Mouse (Mus musculus) G1E (cell line): ENCODE measurements at regions not wholly inside any gene's neighbourhood (a gene's known extent, or its start where the extent isn't known, plus 50 kb on each side); places are given as distances from the start of the nearest gene placed in this dataset.

Source experiments
- CTCF ChIP-seq: IDR thresholded peaks from 2 replicates; pipeline ENCODE4 v1.5.1; 2012; ENCODE audit warnings: low read depth, low read length, inconsistent platforms, mixed read lengths
- GATA1 ChIP-seq: IDR thresholded peaks from 2 replicates; pipeline ENCODE4 v1.6.1; 2012; ENCODE audit warnings: borderline replicate concordance, low read length, inconsistent platforms, mixed read lengths
- GATA2 ChIP-seq: IDR thresholded peaks from 2 replicates; pipeline ENCODE4 v1.6.1; 2012; ENCODE audit warnings: low read depth, low read length, inconsistent platforms, borderline replicate concordance
- POLR2AphosphoS5 ChIP-seq: IDR thresholded peaks from 2 replicates; pipeline ENCODE4 v1.6.1; 2012; ENCODE audit warnings: low read depth, low read length, inconsistent platforms; ENCODE audit not compliant: insufficient replicate concordance
- TAL1 ChIP-seq: conservative IDR thresholded peaks from 2 replicates; pipeline ENCODE4 v1.6.1; 2012; ENCODE audit warnings: low read depth, low read length, inconsistent platforms, mixed read lengths

DNA sequence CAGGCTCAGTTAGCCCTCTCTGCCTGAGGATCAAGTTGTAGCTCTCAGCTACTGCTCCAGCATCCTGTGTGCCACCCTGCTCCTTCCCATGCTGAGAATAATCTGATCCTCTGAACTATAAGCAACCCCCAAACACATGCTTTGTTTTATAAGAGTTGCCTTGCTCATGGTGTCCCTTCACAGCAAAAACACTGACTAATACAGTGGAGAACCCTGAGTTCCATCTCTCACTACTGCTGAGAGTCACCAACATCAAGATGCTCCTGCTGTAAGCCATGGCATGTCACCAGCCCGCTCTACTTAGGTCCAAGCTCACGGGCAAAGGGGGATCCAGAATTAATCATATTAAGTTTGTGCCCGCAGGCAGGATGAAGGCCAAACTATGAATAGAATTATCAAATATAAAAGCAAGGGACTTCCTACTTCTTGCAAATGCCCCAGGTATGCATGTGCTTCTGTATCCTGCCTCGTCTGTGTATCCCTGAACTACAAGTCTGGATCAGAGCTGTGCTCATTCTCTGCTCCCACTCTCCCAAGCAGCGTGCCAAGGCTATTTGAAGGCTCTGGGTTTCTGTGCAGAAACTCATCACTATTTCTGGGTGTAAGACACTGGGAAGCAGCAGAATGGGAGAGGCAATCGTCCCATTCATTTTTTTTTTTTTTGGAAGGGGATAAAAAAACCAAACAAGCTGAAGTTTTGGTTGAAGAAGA, 243.7 kb upstream of the Pfn2 start:
- TF ChIP-seq CTCF: no peak
- no peak for TF ChIP-seq GATA1
- TF ChIP-seq POLR2AphosphoS5: no peak
- TF ChIP-seq TAL1: no peak
- TF ChIP-seq GATA2: no peak
